Mouse (Mus musculus): Measurements from ENCODE around the gene Gm2115.
A peak's percentile ranks its signal among the peaks of the same experiment; 100 is the strongest.

GRCm38 (mm10) chr7:84605704-84606292 lies 77.0 kb downstream of the Gm2115 start:
- TF ChIP-seq MAX (IDR thresholded peaks at IDR 0.05; ENCODE audit: low read length) (no peak), JUND (conservative IDR thresholded peaks at IDR 0.05; ENCODE audit: low read depth, low read length) (no peak), CTCF (conservative IDR thresholded peaks at IDR 0.05 in 1 of 2, IDR thresholded peaks at IDR 0.05 in 1 of 2; ENCODE audit: low read depth in 2 of 2, low read length in 2 of 2) (no peak), MYC (IDR thresholded peaks at IDR 0.05; ENCODE audit: low read depth, low read length) (no peak), NRF1 (IDR thresholded peaks at IDR 0.05; ENCODE audit: low read depth, low read length) (no peak), UBTF (IDR thresholded peaks at IDR 0.05; ENCODE audit: low read depth, low read length) (0 out of 2 replicates have a peak, but pooled peaks have one; percentile 53), ZMIZ1 (IDR thresholded peaks at IDR 0.05; ENCODE audit: low read depth, low read length) (no peak; the same call in 1 of the 2 replicates), RAD21 (IDR thresholded peaks at IDR 0.05; ENCODE audit: low read depth, low read length) (no peak), SIN3A (IDR thresholded peaks at IDR 0.05; ENCODE audit: low read length) (no peak; the same call in 1 of the 2 replicates), USF2 (conservative IDR thresholded peaks at IDR 0.05; ENCODE audit: low read depth, low read length) (no peak), POLR2A (IDR thresholded peaks at IDR 0.05; ENCODE audit: low read depth, low read length) (peak; percentile 76), JUN (IDR thresholded peaks at IDR 0.05; ENCODE audit: insufficient read depth, low read depth, low read length) (no peak), TCF12 (IDR thresholded peaks at IDR 0.05; ENCODE audit: low read depth, low read length) (peak; percentile 37; the same call in 1 of the 2 replicates)

All from CH12.LX (cell line).